Mouse (Mus musculus) midbrain, postnatal 0 days (tissue): ENCODE results near the gene Msto1. TPM values are rescaled to one million over a fixed set of nuclear protein-coding genes. Genes with fewer than 3 reads are reported as not detected.
A peak's percentile ranks its signal among the peaks of the same experiment; 100 is the strongest.
"Not testable (repeated sequence)": the region's sequence is repeated elsewhere in the genome, so short reads cannot be mapped to it uniquely, and the experiment has no call there.

Source experiments
- ATAC-seq: fragments of 200-750 bp; cut with Nextera tagmentation; 2 replicates; pipeline ENCODE4 v1.8.0; 2017; ENCODE audit warnings: moderate number of reproducible peaks, mild to moderate bottlenecking, moderate TSS enrichment, moderate library complexity; ENCODE audit not compliant: low FRiP score
- DNase-seq: peaks from one replicate; pipeline ENCODE4 v3.0.0-alpha.2; 2015; ENCODE audit warnings: low spot score
- H3K27ac ChIP-seq: fragments of 300-500 bp; sonication (generic); 2 replicates; pipeline ENCODE4 v1.5.1; 2014; ENCODE audit warnings: low read depth, mild to moderate bottlenecking, low read length, mixed read lengths
- H3K27me3 ChIP-seq: fragments of 300-500 bp; sonication (generic); 2 replicates; pipeline ENCODE4 v1.6.1; 2014; ENCODE audit warnings: low read length, control low read depth, mixed read lengths; ENCODE audit not compliant: insufficient read depth
- H3K36me3 ChIP-seq: fragments of 300-500 bp; sonication (generic); 2 replicates; pipeline ENCODE4 v1.6.1; 2014; ENCODE audit warnings: low read length, control low read depth, mixed read lengths; ENCODE audit not compliant: insufficient read depth
- H3K4me1 ChIP-seq: fragments of 300-500 bp; sonication (generic); 2 replicates; pipeline ENCODE4 v1.6.1; 2014; ENCODE audit warnings: mild to moderate bottlenecking, control low read depth, antibody characterized with exemption, low read length, mixed read lengths; ENCODE audit not compliant: insufficient read depth
- H3K4me2 ChIP-seq: fragments of 300-500 bp; sonication (generic); 2 replicates; pipeline ENCODE4 v1.6.1; 2014; ENCODE audit warnings: low read depth, mild to moderate bottlenecking, low read length, mixed read lengths; ENCODE audit not compliant: poor library complexity, severe bottlenecking
- H3K4me3 ChIP-seq: fragments of 300-500 bp; sonication (generic); 2 replicates; pipeline ENCODE4 v1.5.1; 2014; ENCODE audit warnings: low read depth, mild to moderate bottlenecking, low read length, moderate library complexity
- H3K9ac ChIP-seq: fragments of 300-500 bp; sonication (generic); replicated peaks from 2 replicates; pipeline ENCODE4 v1.6.1; 2014; ENCODE audit warnings: mild to moderate bottlenecking, low read length, moderate library complexity, mixed read lengths; ENCODE audit not compliant: poor library complexity, severe bottlenecking
- H3K9me3 ChIP-seq: fragments of 300-500 bp; sonication (generic); 2 replicates; pipeline ENCODE4 v1.6.1; 2016; ENCODE audit warnings: low read length, control low read depth
- CTCF ChIP-seq: IDR thresholded peaks from 2 replicates; pipeline ENCODE4 v1.5.1; 2016; ENCODE audit warnings: antibody characterized with exemption, mild to moderate bottlenecking
- WGBS: fragments of 180-500 bp; shearing (Covaris S2); extraction: QIAGEN DNeasy Blood & Tissue Kit; methylation state at CpG from one replicate; pipeline ENCODE4 v1.1.7; 2014; 5-methylcytosine and 5-hydroxymethylcytosine counted together
- polyA plus RNA-seq: library from polyadenylated mRNA; unstranded; fragments of >200 nt; fragmentation: Nextera tagmentation; extraction: Ambion mirVana; gene quantifications from 2 replicates; pipeline ENCODE4 v1.2.1, GENCODE M21; 2015
- total RNA-seq: library from RNA; depleted of rRNA; stranded (reverse); fragments of >200 nt; gene quantifications from 2 replicates; pipeline ENCODE4 v1.2.3, GENCODE M21; 2014

Gene Msto1
- total and polyA plus RNA-seq, 2 experiments from 2014 or later = 46.3 to 52.1 TPM

DNA sequence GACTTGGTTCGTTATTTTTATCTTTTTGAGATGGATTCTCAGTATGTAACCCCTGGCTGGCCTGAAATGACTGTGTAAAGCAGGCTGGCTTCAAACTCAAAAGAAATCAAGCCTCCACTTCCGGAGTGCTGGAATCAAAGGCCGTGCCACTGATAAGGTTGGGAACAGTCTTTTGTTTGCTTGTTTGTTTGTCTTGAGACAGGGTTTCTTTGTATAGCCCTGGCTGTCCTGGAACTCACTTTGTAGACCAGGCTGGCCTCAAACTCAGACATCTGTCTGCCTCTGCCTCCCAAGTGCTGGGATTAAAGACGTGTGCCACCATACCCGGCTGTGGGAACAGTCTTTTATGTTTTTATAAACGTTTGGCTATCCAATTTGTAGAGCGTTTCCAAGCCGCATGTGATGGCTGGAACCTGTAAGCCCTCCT lies 598 bp upstream of the Msto1 start:
- ATAC-seq (peak; percentile 14; the same call in 1 of the 2 replicates), DNase-seq (no peak)
- WGBS = 20% methylated on average over 8 of the region's 8 CpGs
- Histone ChIP-seq H3K4me2 (peak overlapping the region; percentile 63), H3K36me3 (peaks cover 26% of the 10 kb centered on the region), H3K4me3 (peak overlapping the region; percentile 69), H3K4me1 (peaks cover 7% of the 10 kb centered on the region; the same call in 1 of the 2 replicates), H3K27ac (peak overlapping the region; percentile 85), H3K27me3 (no peaks in the 10 kb centered on the region), H3K9ac (peak overlapping the region; percentile 73), H3K9me3 (no peaks in the 10 kb centered on the region)
- TF ChIP-seq CTCF = no peak

- ATAC-seq = no peak
- Histone ChIP-seq H3K27me3 (no peaks in the 10 kb centered on the region), H3K4me2 (peak overlapping the region; percentile 63; the same call in 1 of the 2 replicates), H3K9ac (no peak overlapping the region), H3K27ac (no peak overlapping the region), H3K9me3 (no peaks in the 10 kb centered on the region), H3K4me3 (no peak overlapping the region), H3K36me3 (peaks cover 44% of the 10 kb centered on the region), H3K4me1 (peaks cover 7% of the 10 kb centered on the region; the same call in 1 of the 2 replicates)
- no peak for TF ChIP-seq CTCF
- 94% methylated on average over 7 of the region's 7 CpGs for WGBS
- no peak for DNase-seq
These were observed 1.2 kb downstream of the Msto1 start for GRCm38 (mm10) chr3:88912585-88912984.

DNA sequence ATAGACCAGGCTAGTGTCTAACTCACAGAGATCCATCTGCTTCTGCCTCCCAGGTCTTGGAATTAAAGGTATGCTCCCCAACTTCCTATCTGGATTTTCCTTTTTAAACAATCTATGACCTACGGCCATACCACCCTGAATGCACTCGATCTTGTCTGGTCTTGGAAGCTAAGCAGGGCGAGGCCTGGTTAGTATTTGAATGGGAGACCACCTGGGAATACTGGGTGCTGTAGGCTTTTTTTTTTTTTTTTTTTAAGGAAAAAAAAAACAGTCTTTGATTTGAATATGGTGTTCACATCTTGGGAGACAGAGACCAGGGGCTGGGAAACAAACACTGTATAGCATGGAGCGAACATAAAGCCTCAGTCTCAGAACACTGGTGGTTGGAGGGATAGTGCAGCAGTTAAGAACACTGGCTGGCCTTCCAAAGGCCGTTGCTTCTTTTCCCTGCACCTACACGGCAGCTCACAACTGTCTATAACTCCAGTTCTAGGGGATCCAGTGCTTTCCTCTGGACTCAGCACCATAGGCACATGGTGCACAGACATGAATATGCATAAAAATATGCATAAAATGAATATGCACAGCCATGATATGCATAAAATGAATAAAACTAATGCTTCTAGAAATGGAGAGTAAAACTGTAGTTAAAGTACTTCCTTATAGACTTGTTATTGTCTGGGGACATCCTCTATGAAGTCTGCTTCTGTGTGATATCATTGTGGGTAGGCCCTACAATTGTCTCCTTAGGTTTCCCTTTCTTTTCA lies 7.2 kb downstream of the Msto1 start:
- no peak overlapping the region for H3K27ac ChIP-seq
- ATAC-seq (no peak), DNase-seq (no peak)
- H3K9me3 ChIP-seq = no peaks in the 10 kb centered on the region
- no peaks in the 10 kb centered on the region for H3K4me1 ChIP-seq
- H3K9ac ChIP-seq = no peak overlapping the region
- TF ChIP-seq CTCF = no peak
- WGBS = 88% methylated on average over 6 of the region's 6 CpGs
- no peaks in the 10 kb centered on the region for H3K27me3 ChIP-seq
- H3K36me3 ChIP-seq = peaks cover 74% of the 10 kb centered on the region
- H3K4me2 ChIP-seq = no peak overlapping the region
- no peak overlapping the region for H3K4me3 ChIP-seq

DNA sequence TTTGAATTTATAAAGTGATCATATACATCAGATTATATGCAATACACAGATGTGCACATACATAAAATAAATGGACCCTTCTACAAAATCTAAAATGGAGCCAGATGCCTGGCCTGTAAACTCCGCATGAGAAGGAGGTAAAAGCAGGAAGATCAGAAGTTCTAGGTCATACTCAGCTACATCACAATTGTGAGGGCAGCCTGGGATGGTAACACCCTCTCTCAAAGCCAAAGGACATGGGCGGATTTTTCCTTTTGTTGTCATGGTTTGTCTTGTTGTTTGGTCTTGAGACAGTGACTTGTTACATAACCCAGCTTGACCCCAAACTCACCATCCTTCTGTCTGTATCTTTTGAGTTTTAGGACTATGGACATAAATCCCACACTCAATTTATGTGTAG lies 8.1 kb downstream of the Msto1 start:
- Histone ChIP-seq H3K4me2 (no peak overlapping the region), H3K4me3 (no peak overlapping the region), H3K9ac (no peak overlapping the region), H3K9me3 (no peaks in the 10 kb centered on the region), H3K27me3 (no peaks in the 10 kb centered on the region), H3K36me3 (peaks cover 71% of the 10 kb centered on the region), H3K27ac (no peak overlapping the region), H3K4me1 (no peaks in the 10 kb centered on the region)
- ATAC-seq (no peak), DNase-seq (no peak)
- TF ChIP-seq CTCF = no peak
- 98% methylated on average over 2 of the region's 2 CpGs for WGBS

GRCm38 (mm10) chr3:88905209-88905608 lies 8.6 kb downstream of the Msto1 start:
- 92% methylated on average over 6 of the region's 6 CpGs for WGBS
- Histone ChIP-seq H3K4me3 (no peak overlapping the region), H3K4me2 (no peak overlapping the region), H3K4me1 (no peaks in the 10 kb centered on the region), H3K9ac (no peak overlapping the region), H3K27ac (no peak overlapping the region), H3K27me3 (no peaks in the 10 kb centered on the region), H3K9me3 (no peaks in the 10 kb centered on the region), H3K36me3 (peaks cover 66% of the 10 kb centered on the region)
- no peak for TF ChIP-seq CTCF
- ATAC-seq (no peak), DNase-seq (no peak)

DNA sequence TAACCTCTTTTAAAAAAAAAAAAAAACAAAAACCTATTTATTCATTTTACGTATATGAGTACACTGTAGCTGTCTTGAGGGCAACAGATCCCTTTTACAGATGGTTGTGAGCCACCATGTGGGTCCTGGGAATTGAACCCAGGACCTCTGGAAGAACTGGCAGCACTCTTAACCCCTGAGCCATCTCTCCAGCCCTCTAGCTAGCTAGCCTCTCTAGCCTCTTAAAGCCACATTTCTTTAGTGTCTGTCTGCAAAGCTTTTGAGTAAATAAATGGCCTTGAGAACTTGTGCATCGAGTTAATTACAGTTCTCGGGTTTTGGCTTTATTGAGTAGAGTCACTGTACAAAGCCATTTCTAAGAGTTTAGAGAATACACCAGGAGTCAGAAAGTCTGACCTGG lies 9.0 kb downstream of the Msto1 start:
- ATAC-seq (no peak), DNase-seq (no peak)
- 85% methylated on average over 3 of the region's 3 CpGs for WGBS
- H3K9me3 ChIP-seq = no peaks in the 10 kb centered on the region
- no peak overlapping the region for H3K27ac ChIP-seq
- no peak overlapping the region for H3K9ac ChIP-seq
- peaks cover 62% of the 10 kb centered on the region for H3K36me3 ChIP-seq
- H3K4me2 ChIP-seq = no peak overlapping the region
- no peak overlapping the region for H3K4me3 ChIP-seq
- H3K4me1 ChIP-seq = no peaks in the 10 kb centered on the region
- H3K27me3 ChIP-seq = no peaks in the 10 kb centered on the region
- no peak for TF ChIP-seq CTCF

DNA sequence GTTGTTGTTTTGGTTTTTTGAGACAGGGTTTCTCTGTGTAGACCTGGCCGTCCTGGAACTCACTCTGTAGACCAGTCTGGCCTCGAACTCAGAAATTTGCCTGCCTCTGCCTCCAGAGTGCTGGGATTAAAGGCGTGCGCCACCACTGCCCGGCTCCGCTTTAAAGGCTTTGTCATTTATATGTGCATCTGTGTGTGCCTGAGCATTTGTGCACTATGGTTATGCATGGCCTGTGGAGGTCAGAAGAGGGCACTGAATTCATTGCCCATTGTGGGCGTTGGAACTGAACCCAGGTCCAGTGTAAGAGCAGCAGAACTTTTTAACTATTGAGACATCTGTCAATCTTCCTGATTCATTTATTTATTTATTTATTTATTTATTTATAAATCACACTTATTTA lies 20.8 kb downstream of the Msto1 start:
- not testable (repeated sequence) for H3K4me1 ChIP-seq, ATAC-seq, H3K27me3 ChIP-seq, H3K9me3 ChIP-seq, H3K4me3 ChIP-seq, DNase-seq, H3K36me3 ChIP-seq, H3K9ac ChIP-seq, H3K27ac ChIP-seq, H3K4me2 ChIP-seq
- 93% methylated on average over 7 of the region's 7 CpGs for WGBS

- not testable (repeated sequence) for H3K36me3 ChIP-seq, H3K4me1 ChIP-seq, H3K27me3 ChIP-seq, H3K4me3 ChIP-seq, H3K4me2 ChIP-seq, H3K27ac ChIP-seq, H3K9ac ChIP-seq, H3K9me3 ChIP-seq, ATAC-seq, DNase-seq
- WGBS = 100% methylated on average over 4 of the region's 4 CpGs
These were observed 31.3 kb downstream of the Msto1 start for GRCm38 (mm10) chr3:88882536-88882935.

DNA sequence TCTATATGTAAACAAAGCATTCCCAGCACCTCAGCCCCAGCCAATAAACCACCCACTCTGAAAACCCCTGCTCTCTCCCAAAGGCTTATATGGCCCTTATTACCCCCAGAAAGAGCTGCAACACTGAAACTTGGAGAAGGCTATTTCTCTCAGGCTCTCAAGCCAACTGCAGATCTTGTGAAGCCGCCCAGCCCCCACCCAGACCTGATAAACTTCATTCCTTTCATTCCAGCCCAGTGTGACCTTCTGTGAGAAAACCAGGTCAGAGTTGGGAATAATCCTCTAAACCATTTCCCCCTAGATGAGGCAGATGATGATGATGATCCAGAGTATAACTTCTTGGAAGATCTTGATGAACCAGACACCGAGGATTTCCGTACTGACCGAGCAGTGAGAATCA lies 45.4 kb downstream of the Msto1 start:
- H3K27ac ChIP-seq, ATAC-seq, DNase-seq, H3K4me1 ChIP-seq, H3K4me2 ChIP-seq, H3K27me3 ChIP-seq, H3K4me3 ChIP-seq, H3K9ac ChIP-seq, H3K9me3 ChIP-seq: not testable (repeated sequence)
- WGBS = no CpG with 5 or more reads among the region's 4 CpGs
- peaks cover 19% of the 10 kb centered on the region for H3K36me3 ChIP-seq
